Mouse (Mus musculus) cerebellum, adult 2 months (tissue): Measurements from ENCODE around the gene Gipc3.

Experiments used
- CTCF ChIP-seq: fragments of 200-500 bp; IDR thresholded peaks from 2 replicates; pipeline ENCODE4 v1.5.1; 2011; ENCODE audit warnings: low read depth, mild to moderate bottlenecking, control low read depth, low read length, moderate library complexity, borderline replicate concordance; ENCODE audit not compliant: insufficient read depth
- POLR2A ChIP-seq: fragments of 200-500 bp; IDR thresholded peaks from 2 replicates; pipeline ENCODE4 v1.6.1; 2011; ENCODE audit warnings: low read length, control low read depth, borderline replicate concordance; ENCODE audit not compliant: insufficient read depth

- TF ChIP-seq CTCF (no peak), POLR2A (no peak)
These were observed 36.1 kb upstream of the Gipc3 start for GRCm38 (mm10) chr10:81379183-81379553.
